Mouse (Mus musculus): ENCODE results near the gene Osbpl11.
A peak's percentile ranks its signal among the peaks of the same experiment; 100 is the strongest.

Osbpl11 gene

GRCm38 (mm10) chr16:33239305-33239704, 54.4 kb downstream of the Osbpl11 start:
- no peak for DNase-seq (ENCODE audit: low spot score in 2 of 2)

DNA sequence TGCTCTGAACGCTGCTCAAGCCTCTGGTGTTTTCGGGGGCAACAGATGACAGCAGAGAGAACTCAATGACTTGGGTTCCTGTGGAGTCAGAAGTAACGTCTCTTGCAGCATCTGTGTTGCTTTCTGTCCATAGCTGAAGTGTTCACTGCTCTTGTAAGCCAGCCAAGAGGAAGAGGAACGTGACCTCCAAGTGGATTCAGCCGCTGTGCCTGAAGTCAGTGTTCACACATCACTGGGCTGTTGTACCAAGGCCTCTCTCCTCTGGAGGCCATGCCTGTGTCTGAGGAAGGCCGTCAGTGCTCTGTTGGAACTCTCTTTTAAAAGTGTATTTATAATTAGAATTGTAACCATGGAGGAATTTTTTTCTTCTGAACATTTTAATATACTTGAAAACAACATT, 57.2 kb downstream of the Osbpl11 start:
- no peak for DNase-seq (ENCODE audit: low spot score in 2 of 2)

GRCm38 (mm10) chr16:33244136-33244691, 59.3 kb downstream of the Osbpl11 start:
- no peak for DNase-seq (ENCODE audit: low spot score in 2 of 2)

DNA sequence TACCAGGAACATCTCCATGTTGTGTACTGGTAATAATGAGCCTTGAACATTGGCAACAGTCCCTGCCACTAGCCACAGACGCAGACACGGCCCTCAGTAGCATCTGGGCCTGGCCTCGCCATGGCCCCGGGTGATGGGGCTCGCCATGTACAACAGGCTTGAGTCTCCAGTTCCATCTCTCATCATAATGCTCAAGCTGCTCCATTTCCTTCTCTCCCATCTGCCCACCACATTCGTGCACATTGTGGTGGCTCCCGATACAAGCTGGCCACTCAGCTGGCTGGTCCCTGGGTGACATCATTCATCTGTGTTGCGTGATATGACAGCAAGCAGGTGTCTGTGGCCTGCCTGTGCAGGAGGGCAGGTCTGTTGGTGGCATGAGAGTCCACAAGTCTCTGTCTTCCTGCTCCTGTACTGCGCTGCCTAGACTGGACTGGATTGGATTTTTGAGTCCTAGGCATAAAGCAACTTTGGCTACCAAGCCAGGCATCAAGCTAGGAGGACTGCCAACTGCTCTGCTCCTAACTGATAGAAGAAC, 60.1 kb downstream of the Osbpl11 start:
- no peak for DNase-seq (ENCODE audit: low spot score in 2 of 2)

DNA sequence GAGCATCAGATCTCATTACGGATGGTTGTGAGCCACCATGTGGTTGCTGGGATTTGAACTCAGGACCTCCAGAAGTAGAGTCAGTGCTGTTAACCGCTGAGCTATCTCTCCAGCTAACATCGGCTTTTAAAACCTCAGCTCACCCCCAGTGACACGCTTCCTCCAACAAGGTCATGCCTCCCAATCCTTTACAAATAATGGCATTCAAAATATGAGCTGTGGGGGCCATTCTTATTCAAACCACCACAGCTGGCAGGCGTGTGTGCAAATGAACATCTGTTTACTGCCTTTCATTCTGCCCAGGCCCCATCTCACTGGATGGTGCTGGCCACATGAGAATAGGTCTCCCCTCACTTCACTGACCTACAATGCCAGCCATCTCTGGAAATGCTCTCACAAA, 61.7 kb downstream of the Osbpl11 start:
- DNase-seq (ENCODE audit: low spot score in 2 of 2): no peak

GRCm38 (mm10) chr16:33247006-33247405, 62.1 kb downstream of the Osbpl11 start:
- no peak for DNase-seq (ENCODE audit: low spot score in 2 of 2)

- peak; percentile 14 to 20 for DNase-seq (ENCODE audit: low spot score in 2 of 2)
Measured at GRCm38 (mm10) chr16:33250651-33251120, 65.8 kb downstream of the Osbpl11 start.

- peak; percentile 92 to 93 for DNase-seq (ENCODE audit: low spot score in 2 of 2)
Measured at GRCm38 (mm10) chr16:33251194-33252051, 66.6 kb downstream of the Osbpl11 start, which contains the start of gene Snx4. TSS of gene Snx4 (plus strand) at chr16:33251442.

DNA sequence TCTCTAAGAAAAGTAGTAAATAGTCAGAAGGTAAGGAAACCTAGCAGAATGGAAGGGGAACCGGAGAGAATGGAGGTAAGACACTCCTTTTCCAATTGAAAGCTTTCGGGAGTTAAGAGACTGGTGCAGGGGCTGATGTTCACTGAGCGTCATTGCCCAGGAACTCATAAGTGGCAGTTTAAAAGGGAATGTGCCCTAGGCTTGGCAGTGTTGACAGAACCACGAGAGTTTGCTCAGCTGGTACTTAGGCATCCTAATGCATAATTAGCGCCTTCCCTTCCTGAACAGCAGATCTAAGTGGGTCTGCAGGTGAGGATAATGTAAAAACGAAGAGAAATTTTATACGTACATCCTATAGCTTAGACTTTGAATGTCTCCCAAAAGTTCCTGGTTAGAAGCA, 70.7 kb downstream of the Osbpl11 start:
- no peak for DNase-seq (ENCODE audit: low spot score in 2 of 2)

DNA sequence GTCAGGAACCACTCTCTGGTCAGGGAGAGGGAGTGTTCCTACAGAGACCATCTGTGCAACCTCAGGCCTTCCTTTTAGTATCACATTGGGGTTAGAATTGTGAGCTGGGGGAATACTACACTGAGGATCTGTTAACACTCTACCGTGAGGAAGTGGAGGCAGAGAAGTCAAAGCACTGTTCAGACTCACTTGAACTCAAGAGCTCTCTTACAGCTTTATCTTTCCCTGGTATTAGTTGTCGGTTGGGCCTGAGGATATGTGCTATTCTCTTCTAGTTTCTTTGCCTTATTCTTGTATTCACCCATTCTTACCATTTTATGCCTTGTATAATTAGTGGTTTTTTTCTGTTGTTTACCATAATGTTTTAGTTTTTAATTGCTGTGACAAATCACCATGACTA, 73.7 kb downstream of the Osbpl11 start:
- no peak for DNase-seq (ENCODE audit: low spot score in 2 of 2)

- DNase-seq (ENCODE audit: low spot score in 2 of 2): no peak
Measured at GRCm38 (mm10) chr16:33259824-33260223, 75.0 kb downstream of the Osbpl11 start.

- no peak for DNase-seq (ENCODE audit: low spot score in 2 of 2)
Measured at GRCm38 (mm10) chr16:33260825-33261224, 76.0 kb downstream of the Osbpl11 start.

GRCm38 (mm10) chr16:33261584-33262061, 76.8 kb downstream of the Osbpl11 start:
- DNase-seq (ENCODE audit: low spot score in 2 of 2): no peak

GRCm38 (mm10) chr16:33262096-33262495, 77.2 kb downstream of the Osbpl11 start:
- DNase-seq (ENCODE audit: low spot score in 2 of 2): no peak

GRCm38 (mm10) chr16:33267616-33268253, 82.9 kb downstream of the Osbpl11 start:
- DNase-seq (ENCODE audit: low spot score in 2 of 2): no peak

DNA sequence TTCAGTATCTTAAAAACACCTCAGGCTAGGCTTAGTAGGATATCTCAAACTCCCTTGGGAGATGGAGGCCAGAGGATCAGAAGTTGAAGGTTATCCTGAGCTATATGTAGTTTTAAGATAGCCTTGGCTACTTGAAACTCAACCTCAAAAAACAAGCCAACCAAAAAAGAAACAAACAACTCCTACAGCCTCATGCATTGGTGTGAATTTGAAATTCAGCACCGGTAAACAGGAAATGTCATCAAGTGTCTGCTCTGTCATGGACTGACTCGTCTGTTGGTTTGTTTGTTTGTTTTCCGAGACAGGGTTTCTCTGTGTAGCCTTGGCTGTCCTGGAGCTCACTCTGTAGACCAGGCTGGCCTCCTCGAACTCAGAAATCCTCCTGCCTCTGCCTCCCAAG, 87.0 kb downstream of the Osbpl11 start:
- no peak for DNase-seq (ENCODE audit: low spot score in 2 of 2)

DNA sequence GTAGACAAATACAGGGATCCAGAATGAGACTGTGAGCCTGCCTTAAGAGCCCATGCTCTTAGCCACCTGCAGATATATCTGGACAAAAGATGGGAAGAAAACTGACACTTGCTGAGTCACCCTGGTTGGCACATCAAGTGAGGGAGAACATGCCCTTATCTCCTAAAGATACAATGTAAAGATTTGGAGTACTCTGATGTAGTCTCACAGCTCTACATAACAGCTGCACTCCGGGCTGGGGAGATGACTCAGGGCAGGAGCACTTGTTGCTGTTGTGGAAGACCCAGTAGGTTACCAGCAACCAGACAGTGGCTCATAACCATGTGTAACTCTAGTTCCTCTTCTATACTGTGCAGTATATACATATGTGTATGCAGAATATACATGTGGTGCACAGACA, 98.2 kb downstream of the Osbpl11 start:
- no peak for DNase-seq (ENCODE audit: low spot score in 2 of 2)

GRCm38 (mm10) chr16:33288536-33288935, 103.7 kb downstream of the Osbpl11 start:
- DNase-seq (ENCODE audit: low spot score in 2 of 2): no peak

- DNase-seq (ENCODE audit: low spot score in 2 of 2): no peak
Measured at GRCm38 (mm10) chr16:33289981-33290380, 105.1 kb downstream of the Osbpl11 start.

DNA sequence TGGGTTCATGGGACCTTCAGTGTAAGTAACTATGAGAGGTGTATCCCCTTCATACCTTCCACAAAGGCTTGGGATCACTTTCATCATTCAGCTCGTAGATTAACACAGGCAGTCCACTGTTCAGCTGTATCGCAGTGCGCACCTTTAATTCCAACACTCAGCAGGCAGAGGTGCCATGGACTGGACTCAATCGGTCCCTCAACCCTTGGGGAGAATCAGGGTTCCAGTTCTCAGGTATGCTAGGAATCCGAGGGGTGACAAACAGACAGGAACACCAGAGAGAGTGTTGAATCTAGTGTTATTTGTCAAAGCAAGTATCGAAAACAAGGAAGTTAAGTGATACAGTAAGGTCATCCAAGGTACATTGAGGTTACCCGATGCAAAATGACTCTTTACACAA, 107.4 kb downstream of the Osbpl11 start:
- no peak for DNase-seq (ENCODE audit: low spot score in 2 of 2)

Measured in urinary bladder, postnatal 36 days (tissue).